Mouse (Mus musculus) megakaryocyte, embryonic 14.5 days (primary cell): Measurements from ENCODE around the gene Slc35e1.

Source experiments
- FLI1 ChIP-seq: IDR thresholded peaks from 2 replicates; pipeline ENCODE4 v1.6.1; 2012; ENCODE audit warnings: low read length, inconsistent platforms, mixed read lengths
- GATA1 ChIP-seq: IDR thresholded peaks from 3 replicates; pipeline ENCODE4 v1.6.1; 2012; ENCODE audit warnings: mixed read lengths, low read length, inconsistent platforms, borderline replicate concordance

GRCm38 (mm10) chr8:72504637-72505314, 12.4 kb upstream of the Slc35e1 start:
- TF ChIP-seq GATA1 (no peak), FLI1 (no peak)
